Mouse (Mus musculus): Measurements from ENCODE around the gene Hist1h4b. TPM values are rescaled to one million over a fixed set of nuclear protein-coding genes. Genes with fewer than 3 reads are reported as not detected.

Hist1h4b gene
- total and polyA plus RNA-seq, 3 experiments = 19.0 to 3,071 TPM; not detected in 1

DNA sequence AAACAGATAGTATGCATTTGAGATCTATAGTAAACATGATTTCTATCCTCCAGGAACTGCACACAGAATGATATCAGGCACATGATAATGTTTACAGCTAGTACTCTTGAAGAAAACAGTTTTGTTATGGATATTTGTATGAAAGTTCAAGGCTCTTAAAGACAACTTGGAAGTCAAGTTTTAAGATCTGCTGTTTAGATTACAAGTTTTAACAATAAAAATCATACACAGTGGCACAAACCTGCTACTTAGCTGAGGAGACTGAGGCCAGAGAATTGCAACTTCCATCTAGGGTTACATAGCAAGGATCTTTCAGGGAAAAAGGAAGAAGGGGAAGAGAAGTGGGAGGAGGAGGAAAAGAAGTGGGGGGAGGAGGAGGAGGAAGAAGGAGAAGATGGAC, 1.8 kb upstream of the Hist1h4b start:
- Histone ChIP-seq H3K4me3 (ENCODE audit: control insufficient read depth in 1 of 2, insufficient read depth in 1 of 2, low read depth in 2 of 2, low read length in 2 of 2) (no peak overlapping the region), H3K27me3 (ENCODE audit: control insufficient read depth in 1 of 2, insufficient read depth in 2 of 2, low read length in 2 of 2) (no peaks in the 10 kb centered on the region), H3K9ac (ENCODE audit: control insufficient read depth, low read depth, low read length, poor library complexity, severe bottlenecking) (peak overlapping the region; percentile 54), H3K27ac (ENCODE audit: control insufficient read depth, low read depth, low read length) (peak overlapping the region; percentile 89), H3K9me3 (replicated peaks; ENCODE audit: insufficient read depth, low read length) (no peaks in the 10 kb centered on the region), H3K4me1 (ENCODE audit: control insufficient read depth in 1 of 2, insufficient read depth in 2 of 2, low read length in 2 of 2) (peaks cover 0 to 14% of the 10 kb centered on the region in 2 experiments; a peak in 2 of 4 replicates), H3K79me2 (ENCODE audit: control insufficient read depth, insufficient read depth, low read length, poor library complexity) (no peaks in the 10 kb centered on the region; the same call in 1 of the 2 replicates), H3K36me3 (ENCODE audit: control insufficient read depth in 1 of 2, insufficient read depth in 2 of 2, low read length in 2 of 2) (peaks cover 0 to 55% of the 10 kb centered on the region in 2 experiments; a peak in 2 of 4 replicates)
- peak; percentile 55 for DNase-seq (ENCODE audit: low read depth, low spot score)
- TF ChIP-seq ZNF384 (IDR thresholded peaks at IDR 0.05; ENCODE audit: low read depth, low read length) (no peak), HCFC1 (IDR thresholded peaks at IDR 0.05; ENCODE audit: low read depth, low read length) (no peak)

DNA sequence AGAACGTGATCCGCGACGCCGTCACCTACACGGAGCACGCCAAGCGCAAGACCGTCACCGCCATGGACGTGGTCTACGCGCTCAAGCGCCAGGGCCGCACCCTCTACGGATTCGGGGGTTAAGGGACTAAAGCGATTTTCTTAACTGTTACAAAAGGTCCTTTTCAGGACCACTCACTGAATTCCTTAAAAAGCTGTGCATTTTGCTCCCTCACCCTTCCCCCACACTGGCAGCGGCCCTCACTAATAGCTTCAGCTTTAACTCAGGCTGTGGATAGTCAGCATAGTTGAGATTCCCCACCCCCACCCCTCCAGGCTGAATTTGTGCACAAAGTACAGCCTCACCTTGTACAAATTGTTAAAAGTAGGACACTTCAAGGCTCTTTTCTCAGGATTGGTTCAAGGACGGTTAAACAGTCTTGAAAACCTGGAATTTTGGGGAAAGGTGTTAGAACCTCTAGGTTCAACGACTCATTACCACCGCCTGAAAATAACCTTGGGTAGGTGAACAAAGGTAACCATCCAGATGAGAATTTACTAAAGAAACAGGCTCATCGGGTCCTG, 479 bp downstream of the Hist1h4b start:
- Histone ChIP-seq H3K9me3 (replicated peaks; ENCODE audit: insufficient read depth, low read length) (no peaks in the 10 kb centered on the region), H3K4me1 (ENCODE audit: control insufficient read depth in 1 of 2, insufficient read depth in 2 of 2, low read length in 2 of 2) (peaks cover 0 to 11% of the 10 kb centered on the region in 2 experiments; a peak in 2 of 4 replicates), H3K9ac (ENCODE audit: control insufficient read depth, low read depth, low read length, poor library complexity, severe bottlenecking) (peak overlapping the region; percentile 67), H3K27ac (ENCODE audit: control insufficient read depth, low read depth, low read length) (peak overlapping the region; percentile 81), H3K27me3 (ENCODE audit: control insufficient read depth in 1 of 2, insufficient read depth in 2 of 2, low read length in 2 of 2) (no peaks in the 10 kb centered on the region), H3K4me3 (ENCODE audit: control insufficient read depth in 1 of 2, insufficient read depth in 1 of 2, low read depth in 2 of 2, low read length in 2 of 2) (peak overlapping the region in 1 of 2 experiments; percentile 30; a peak in 1 of 4 replicates), H3K79me2 (ENCODE audit: control insufficient read depth, insufficient read depth, low read length, poor library complexity) (no peaks in the 10 kb centered on the region; the same call in 1 of the 2 replicates), H3K36me3 (ENCODE audit: control insufficient read depth in 1 of 2, insufficient read depth in 2 of 2, low read length in 2 of 2) (peaks cover 0 to 49% of the 10 kb centered on the region in 2 experiments; a peak in 2 of 4 replicates)
- peak; percentile 92 for DNase-seq (ENCODE audit: low read depth, low spot score)
- TF ChIP-seq POLR2AphosphoS5 (IDR thresholded peaks at IDR 0.05; ENCODE audit: borderline replicate concordance, low read depth, low read length) = peak; percentile 98; the same call in 1 of the 2 replicates
- TF ChIP-seq NELFE (IDR thresholded peaks at IDR 0.05; ENCODE audit: low read depth, low read length) = no peak
- TF ChIP-seq POLR2A (IDR thresholded peaks at IDR 0.05; ENCODE audit: control insufficient read depth in 1 of 2, insufficient read depth in 1 of 2, low read depth in 1 of 2, low read length in 2 of 2, poor library complexity in 1 of 2) = peak; percentile 97 to 100
- TF ChIP-seq TBP (IDR thresholded peaks at IDR 0.05; ENCODE audit: low read depth, low read length) = peak; percentile 39; the same call in 1 of the 2 replicates
- peak; percentile 92; the same call in 1 of the 2 replicates for TF ChIP-seq UBTF (IDR thresholded peaks at IDR 0.05; ENCODE audit: borderline replicate concordance, insufficient read depth, low read depth, low read length)
- TF ChIP-seq MAX (IDR thresholded peaks at IDR 0.05; ENCODE audit: low read length) = no peak

DNA sequence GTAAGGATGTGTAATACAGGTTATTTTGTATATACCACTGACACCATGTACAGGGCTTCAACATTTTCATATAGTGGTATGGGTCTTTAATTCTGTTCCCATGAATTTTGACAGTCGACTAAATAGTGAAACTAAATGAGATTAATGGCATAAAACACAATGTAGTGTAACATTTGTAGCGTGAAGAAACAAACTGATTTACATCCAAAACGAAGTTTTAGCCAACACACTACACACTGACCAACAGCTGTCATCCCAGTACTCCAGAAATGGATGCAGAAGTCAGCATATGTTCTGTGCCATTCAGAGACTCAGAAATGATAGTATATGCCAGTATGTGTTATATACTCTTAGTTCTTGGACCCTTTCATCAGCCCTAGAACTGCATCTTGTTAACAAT, 1.1 kb downstream of the Hist1h4b start:
- peaks cover 0 to 50% of the 10 kb centered on the region in 2 experiments; a peak in 2 of 4 replicates for H3K36me3 ChIP-seq (ENCODE audit: control insufficient read depth in 1 of 2, insufficient read depth in 2 of 2, low read length in 2 of 2)
- H3K9ac ChIP-seq (ENCODE audit: control insufficient read depth, low read depth, low read length, poor library complexity, severe bottlenecking) = peak overlapping the region; percentile 67
- H3K4me1 ChIP-seq (ENCODE audit: control insufficient read depth in 1 of 2, insufficient read depth in 2 of 2, low read length in 2 of 2) = peaks cover 0 to 11% of the 10 kb centered on the region in 2 experiments; a peak in 2 of 4 replicates
- H3K9me3 ChIP-seq (replicated peaks; ENCODE audit: insufficient read depth, low read length) = no peaks in the 10 kb centered on the region
- no peak for DNase-seq (ENCODE audit: low read depth, low spot score)
- no peaks in the 10 kb centered on the region for H3K27me3 ChIP-seq (ENCODE audit: control insufficient read depth in 1 of 2, insufficient read depth in 2 of 2, low read length in 2 of 2)
- no peaks in the 10 kb centered on the region for H3K79me2 ChIP-seq (ENCODE audit: control insufficient read depth, insufficient read depth, low read length, poor library complexity)
- H3K27ac ChIP-seq (ENCODE audit: control insufficient read depth, low read depth, low read length) = peak overlapping the region; percentile 70
- H3K4me3 ChIP-seq (ENCODE audit: control insufficient read depth in 1 of 2, insufficient read depth in 1 of 2, low read depth in 2 of 2, low read length in 2 of 2) = no peak overlapping the region
- TF ChIP-seq POLR2AphosphoS2 (IDR thresholded peaks at IDR 0.05; ENCODE audit: low read length) (no peak), ZC3H11A (IDR thresholded peaks at IDR 0.05; ENCODE audit: low read depth, low read length) (no peak), ZKSCAN1 (IDR thresholded peaks at IDR 0.05; ENCODE audit: low read depth, low read length) (no peak), BHLHE40 (IDR thresholded peaks at IDR 0.05; ENCODE audit: borderline replicate concordance, low read depth, low read length) (no peak), MYC (IDR thresholded peaks at IDR 0.05; ENCODE audit: low read depth, low read length) (no peak), NELFE (IDR thresholded peaks at IDR 0.05; ENCODE audit: low read depth, low read length) (no peak), CHD1 (IDR thresholded peaks at IDR 0.05; ENCODE audit: low read depth, low read length) (no peak), ZNF384 (IDR thresholded peaks at IDR 0.05; ENCODE audit: low read depth, low read length) (no peak), RAD21 (IDR thresholded peaks at IDR 0.05; ENCODE audit: low read depth, low read length) (no peak), CHD2 (IDR thresholded peaks at IDR 0.05; ENCODE audit: low read length) (no peak), EP300 (IDR thresholded peaks at IDR 0.05; ENCODE audit: low read depth in 1 of 2, low read length in 2 of 2) (no peak), SIN3A (IDR thresholded peaks at IDR 0.05; ENCODE audit: low read length) (no peak), MEF2A (IDR thresholded peaks at IDR 0.05; ENCODE audit: extremely low read depth, insufficient replicate concordance, low read depth, low read length, poor library complexity, severe bottlenecking) (no peak), GABPA (IDR thresholded peaks at IDR 0.05; ENCODE audit: low read depth, low read length) (no peak), MAFK (IDR thresholded peaks at IDR 0.05; ENCODE audit: borderline replicate concordance, low read depth, low read length) (no peak), MYB (IDR thresholded peaks at IDR 0.05; ENCODE audit: low read depth, low read length) (no peak), POLR2A (IDR thresholded peaks at IDR 0.05; ENCODE audit: control insufficient read depth in 1 of 2, insufficient read depth in 1 of 2, low read depth in 1 of 2, low read length in 2 of 2, poor library complexity in 1 of 2) (no peak), MXI1 (IDR thresholded peaks at IDR 0.05; ENCODE audit: low read depth, low read length) (no peak), HCFC1 (IDR thresholded peaks at IDR 0.05; ENCODE audit: low read depth, low read length) (no peak), TCF12 (IDR thresholded peaks at IDR 0.05; ENCODE audit: low read depth, low read length) (no peak)

Data from MEL (cell line).